Mouse (Mus musculus) heart, adult 2 months (tissue): ENCODE data around the gene Arf3.

Experiments used
- CTCF ChIP-seq: fragments of 200-600 bp; IDR thresholded peaks from 2 replicates; pipeline ENCODE4 v1.8.1; 2022; ENCODE audit warnings: antibody characterized with exemption, mild to moderate bottlenecking, moderate library complexity
- POLR2A ChIP-seq: fragments of 200-500 bp; IDR thresholded peaks from 2 replicates; pipeline ENCODE4 v1.6.1; 2011; ENCODE audit warnings: mild to moderate bottlenecking, low read depth, low read length, control low read depth; ENCODE audit not compliant: insufficient read depth

DNA sequence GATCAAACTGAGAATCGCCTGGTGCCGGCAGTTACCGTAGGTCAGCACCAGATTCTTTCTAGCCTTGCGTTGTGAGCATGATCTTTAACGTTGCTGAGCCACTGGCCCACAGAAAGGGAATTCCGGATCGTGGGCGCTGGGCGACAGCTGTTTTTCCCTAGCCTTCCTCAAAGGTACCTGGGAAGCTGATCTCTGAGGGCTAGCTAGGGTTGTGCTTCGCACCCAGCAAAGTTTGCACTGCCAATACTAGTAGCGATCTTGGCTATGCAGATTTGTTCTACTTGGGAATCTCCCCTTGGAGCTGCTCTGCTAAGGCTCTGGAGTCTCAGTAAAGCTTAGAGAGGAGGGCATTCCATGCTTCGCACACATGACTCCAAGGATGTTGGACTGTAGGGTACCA is 28.2 kb upstream of the Arf3 start:
- TF ChIP-seq CTCF (no peak), POLR2A (no peak)
